Mouse (Mus musculus): Measurements from ENCODE around the gene Hmga1. TPM values are rescaled to one million over a fixed set of nuclear protein-coding genes. Genes with fewer than 3 reads are reported as not detected.

Hmga1 gene
- polyA plus RNA-seq, 1 experiment from 2014 or later, result 113 TPM

DNA sequence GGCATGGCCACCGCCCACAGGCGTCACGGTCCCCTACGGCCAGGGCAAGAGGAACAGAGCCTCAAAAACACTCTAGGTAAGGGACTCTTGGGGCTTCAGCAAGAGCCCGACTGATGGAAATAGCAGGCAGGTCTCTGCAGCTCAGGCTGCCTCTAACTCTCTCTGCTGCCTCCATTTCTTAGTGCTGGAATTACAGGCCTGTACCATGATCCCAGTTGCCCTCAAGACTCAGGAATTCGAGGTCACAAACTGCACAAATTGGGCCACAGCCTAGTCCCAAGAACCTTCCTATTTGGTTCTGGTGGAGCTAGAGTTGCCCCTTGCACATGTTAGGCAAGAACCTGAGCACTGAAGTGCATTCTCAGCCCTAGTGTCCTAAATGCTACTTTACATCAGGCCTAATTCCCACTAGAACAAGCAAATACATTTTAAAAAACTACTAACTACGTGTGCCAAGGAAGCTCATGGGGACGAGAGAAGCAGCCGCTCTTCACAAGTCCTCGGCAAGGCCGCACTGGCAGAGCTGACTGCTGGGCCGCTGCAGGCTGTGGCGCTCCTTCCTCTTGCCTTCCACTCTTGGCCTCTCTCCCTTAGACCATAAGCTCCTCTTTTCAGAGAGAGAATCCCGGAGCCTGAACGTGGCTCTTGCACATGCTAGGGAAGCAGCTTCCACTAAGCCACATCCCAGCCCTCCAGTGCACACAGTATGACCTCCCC, 39.5 kb downstream of the Hmga1 start:
- Histone ChIP-seq H3K4me1 (ENCODE audit: control insufficient read depth in 2 of 2, insufficient read depth in 2 of 2, low read length in 2 of 2) (peaks cover 34 to 64% of the 10 kb centered on the region in 2 experiments), H3K27me3 (ENCODE audit: control insufficient read depth, insufficient read depth, low read length) (no peaks in the 10 kb centered on the region), H3K4me3 (ENCODE audit: control insufficient read depth in 1 of 2, insufficient read depth in 1 of 2, low read depth in 1 of 2, low read length in 2 of 2) (no peak overlapping the region), H3K36me3 (ENCODE audit: control insufficient read depth, insufficient read depth, low read length) (peaks cover 43% of the 10 kb centered on the region), H3K4me2 (ENCODE audit: low read length) (peak overlapping the region; percentile 30), H3K9me3 (ENCODE audit: control insufficient read depth, low read length) (no peaks in the 10 kb centered on the region), H3K9ac (ENCODE audit: low read length) (peak overlapping the region; percentile 55; the same call in 1 of the 2 replicates), H3K27ac (replicated peaks in 1 of 2; ENCODE audit: control insufficient read depth in 1 of 2, insufficient read depth in 1 of 2, low read depth in 2 of 2, low read length in 2 of 2) (peak overlapping the region; percentile 68 to 94)
- no peak for ATAC-seq (ENCODE audit: insufficient number of reproducible peaks, insufficient read depth, low FRiP score, low read depth)
- WGBS, result 47% methylated on average over 15 of the region's 15 CpGs

DNA sequence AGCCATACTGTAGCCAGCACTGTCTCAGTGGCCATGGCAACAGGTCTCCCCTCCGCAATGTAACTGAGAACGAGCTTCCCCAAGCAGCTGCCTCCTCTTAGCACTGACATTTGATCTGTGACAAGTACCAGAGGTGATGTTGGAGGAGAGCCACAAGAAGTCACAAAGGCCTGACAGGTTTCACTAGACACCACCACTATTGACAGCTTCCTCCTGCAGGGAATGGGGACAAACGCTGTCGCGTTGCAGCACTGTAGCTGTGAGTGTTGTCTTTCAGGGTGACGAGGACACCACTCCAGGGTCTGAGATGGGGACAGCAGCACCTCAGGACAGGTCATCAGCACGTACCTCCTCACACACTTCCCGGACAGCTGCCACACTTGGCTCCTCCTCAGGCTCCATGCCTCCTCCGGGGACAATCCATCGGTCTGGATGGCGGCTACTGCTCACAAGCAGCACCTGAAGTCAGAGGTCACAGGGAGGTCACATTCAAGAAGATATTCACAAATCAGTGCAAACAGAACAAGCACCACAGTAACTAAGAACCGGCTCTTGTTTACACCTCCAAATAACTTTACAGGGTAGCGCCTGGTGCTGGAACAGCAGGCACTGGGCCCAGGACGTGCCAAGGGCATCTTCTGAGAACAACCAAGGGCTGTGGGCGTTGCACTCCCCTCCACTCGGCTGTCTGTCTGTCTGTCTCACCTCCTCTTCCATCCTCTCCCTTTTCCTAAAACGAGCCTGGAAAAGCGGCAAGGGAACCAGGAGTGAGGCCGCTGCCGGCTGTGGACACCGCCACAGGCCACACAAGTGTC, 40.3 kb downstream of the Hmga1 start:
- Histone ChIP-seq H3K9ac (ENCODE audit: low read length) (peak overlapping the region; percentile 55), H3K4me3 (ENCODE audit: control insufficient read depth in 1 of 2, insufficient read depth in 1 of 2, low read depth in 1 of 2, low read length in 2 of 2) (no peak overlapping the region), H3K36me3 (ENCODE audit: control insufficient read depth, insufficient read depth, low read length) (peaks cover 39% of the 10 kb centered on the region), H3K4me1 (ENCODE audit: control insufficient read depth in 2 of 2, insufficient read depth in 2 of 2, low read length in 2 of 2) (peaks cover 37 to 64% of the 10 kb centered on the region in 2 experiments), H3K4me2 (ENCODE audit: low read length) (peak overlapping the region; percentile 39), H3K9me3 (ENCODE audit: control insufficient read depth, low read length) (no peaks in the 10 kb centered on the region), H3K27ac (replicated peaks in 1 of 2; ENCODE audit: control insufficient read depth in 1 of 2, insufficient read depth in 1 of 2, low read depth in 2 of 2, low read length in 2 of 2) (peak overlapping the region; percentile 84 to 94), H3K27me3 (ENCODE audit: control insufficient read depth, insufficient read depth, low read length) (no peaks in the 10 kb centered on the region)
- ATAC-seq (ENCODE audit: insufficient number of reproducible peaks, insufficient read depth, low FRiP score, low read depth), result peak; percentile 74
- 37% methylated on average over 21 of the region's 21 CpGs for WGBS

DNA sequence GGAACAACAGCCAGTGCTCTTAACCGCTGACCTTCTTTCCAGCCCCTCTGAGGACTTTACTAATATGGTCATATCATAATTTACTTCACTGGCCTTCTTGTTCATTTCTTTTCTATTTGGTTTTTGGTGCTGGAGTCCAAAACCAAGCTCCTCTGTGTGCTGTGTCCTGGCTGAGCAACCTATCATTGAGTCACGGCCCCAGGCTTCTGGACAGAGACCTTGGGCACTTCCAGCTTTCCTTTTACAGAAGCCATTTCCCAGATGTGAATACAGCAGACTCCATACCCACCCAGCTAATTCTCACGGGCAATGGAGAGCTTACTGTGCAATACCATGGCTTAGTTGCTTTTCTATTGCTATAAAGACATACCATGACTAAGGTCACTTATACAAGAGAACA, 44.0 kb downstream of the Hmga1 start:
- H3K9ac ChIP-seq (ENCODE audit: low read length), result no peak overlapping the region
- 82% methylated on average over 3 of the region's 3 CpGs for WGBS
- H3K36me3 ChIP-seq (ENCODE audit: control insufficient read depth, insufficient read depth, low read length), result peaks cover 14% of the 10 kb centered on the region
- H3K9me3 ChIP-seq (ENCODE audit: control insufficient read depth, low read length), result no peaks in the 10 kb centered on the region
- no peak for ATAC-seq (ENCODE audit: insufficient number of reproducible peaks, insufficient read depth, low FRiP score, low read depth)
- H3K4me2 ChIP-seq (ENCODE audit: low read length), result no peak overlapping the region
- H3K4me1 ChIP-seq (ENCODE audit: control insufficient read depth in 2 of 2, insufficient read depth in 2 of 2, low read length in 2 of 2), result peaks cover 56 to 84% of the 10 kb centered on the region in 2 experiments
- H3K27ac ChIP-seq (replicated peaks in 1 of 2; ENCODE audit: control insufficient read depth in 1 of 2, insufficient read depth in 1 of 2, low read depth in 2 of 2, low read length in 2 of 2), result no peak overlapping the region
- H3K27me3 ChIP-seq (ENCODE audit: control insufficient read depth, insufficient read depth, low read length), result no peaks in the 10 kb centered on the region
- H3K4me3 ChIP-seq (ENCODE audit: control insufficient read depth in 1 of 2, insufficient read depth in 1 of 2, low read depth in 1 of 2, low read length in 2 of 2), result no peak overlapping the region

- Histone ChIP-seq H3K36me3 (ENCODE audit: control insufficient read depth, insufficient read depth, low read length) (peaks cover 8% of the 10 kb centered on the region), H3K9me3 (ENCODE audit: control insufficient read depth, low read length) (no peaks in the 10 kb centered on the region), H3K27me3 (ENCODE audit: control insufficient read depth, insufficient read depth, low read length) (no peaks in the 10 kb centered on the region), H3K9ac (ENCODE audit: low read length) (0 out of 2 replicates have a peak overlapping the region, but pooled peaks have one; percentile 16), H3K4me1 (ENCODE audit: control insufficient read depth in 2 of 2, insufficient read depth in 2 of 2, low read length in 2 of 2) (peaks cover 54 to 84% of the 10 kb centered on the region in 2 experiments), H3K27ac (replicated peaks in 1 of 2; ENCODE audit: control insufficient read depth in 1 of 2, insufficient read depth in 1 of 2, low read depth in 2 of 2, low read length in 2 of 2) (no peak overlapping the region), H3K4me3 (ENCODE audit: control insufficient read depth in 1 of 2, insufficient read depth in 1 of 2, low read depth in 1 of 2, low read length in 2 of 2) (no peak overlapping the region), H3K4me2 (ENCODE audit: low read length) (no peak overlapping the region)
- ATAC-seq (ENCODE audit: insufficient number of reproducible peaks, insufficient read depth, low FRiP score, low read depth), result no peak
- WGBS, result 68% methylated on average over 5 of the region's 5 CpGs
These were observed 44.6 kb downstream of the Hmga1 start for GRCm38 (mm10) chr17:27600869-27601268.

DNA sequence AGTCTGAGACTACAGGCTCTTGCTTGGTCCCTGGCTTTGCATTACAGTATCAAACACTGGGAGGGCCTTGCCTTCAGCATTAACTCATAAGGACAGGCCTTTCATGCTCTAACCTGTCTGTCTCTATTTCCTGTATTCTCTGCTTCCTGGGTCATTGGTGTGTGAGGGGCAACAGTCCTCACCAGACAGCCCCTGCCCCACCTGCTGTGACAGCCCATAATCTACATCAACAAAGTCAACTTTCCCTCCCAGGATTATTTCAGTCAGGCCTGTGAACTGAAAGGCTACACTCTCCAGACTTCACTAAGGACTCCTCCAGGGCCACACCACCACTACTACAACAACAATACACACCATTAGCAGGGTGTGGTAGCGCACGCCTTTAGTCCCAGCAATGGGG, 46.7 kb downstream of the Hmga1 start:
- Histone ChIP-seq H3K4me1 (ENCODE audit: control insufficient read depth in 2 of 2, insufficient read depth in 2 of 2, low read length in 2 of 2) (peaks cover 46 to 76% of the 10 kb centered on the region in 2 experiments), H3K9ac (ENCODE audit: low read length) (peak overlapping the region; percentile 64), H3K36me3 (ENCODE audit: control insufficient read depth, insufficient read depth, low read length) (no peaks in the 10 kb centered on the region), H3K9me3 (ENCODE audit: control insufficient read depth, low read length) (no peaks in the 10 kb centered on the region), H3K27me3 (ENCODE audit: control insufficient read depth, insufficient read depth, low read length) (no peaks in the 10 kb centered on the region), H3K4me3 (ENCODE audit: control insufficient read depth in 1 of 2, insufficient read depth in 1 of 2, low read depth in 1 of 2, low read length in 2 of 2) (no peak overlapping the region), H3K4me2 (ENCODE audit: low read length) (peak overlapping the region; percentile 55), H3K27ac (replicated peaks in 1 of 2; ENCODE audit: control insufficient read depth in 1 of 2, insufficient read depth in 1 of 2, low read depth in 2 of 2, low read length in 2 of 2) (peak overlapping the region; percentile 78 to 94)
- WGBS, result 76% methylated on average over 2 of the region's 2 CpGs
- no peak for ATAC-seq (ENCODE audit: insufficient number of reproducible peaks, insufficient read depth, low FRiP score, low read depth)

- H3K4me1 ChIP-seq (ENCODE audit: control insufficient read depth in 2 of 2, insufficient read depth in 2 of 2, low read length in 2 of 2), result peaks cover 42 to 72% of the 10 kb centered on the region in 2 experiments
- peak overlapping the region; percentile 55 for H3K4me2 ChIP-seq (ENCODE audit: low read length)
- 29% methylated on average over 21 of the region's 21 CpGs for WGBS
- no peaks in the 10 kb centered on the region for H3K36me3 ChIP-seq (ENCODE audit: control insufficient read depth, insufficient read depth, low read length)
- peak; percentile 77; the same call in 1 of the 2 replicates for ATAC-seq (ENCODE audit: insufficient number of reproducible peaks, insufficient read depth, low FRiP score, low read depth)
- no peaks in the 10 kb centered on the region for H3K9me3 ChIP-seq (ENCODE audit: control insufficient read depth, low read length)
- no peaks in the 10 kb centered on the region for H3K27me3 ChIP-seq (ENCODE audit: control insufficient read depth, insufficient read depth, low read length)
- no peak overlapping the region for H3K4me3 ChIP-seq (ENCODE audit: control insufficient read depth in 1 of 2, insufficient read depth in 1 of 2, low read depth in 1 of 2, low read length in 2 of 2)
- peak overlapping the region; percentile 64 for H3K9ac ChIP-seq (ENCODE audit: low read length)
- peak overlapping the region; percentile 78 to 94 for H3K27ac ChIP-seq (replicated peaks in 1 of 2; ENCODE audit: control insufficient read depth in 1 of 2, insufficient read depth in 1 of 2, low read depth in 2 of 2, low read length in 2 of 2)
These were observed 47.4 kb downstream of the Hmga1 start for GRCm38 (mm10) chr17:27603522-27604234.

DNA sequence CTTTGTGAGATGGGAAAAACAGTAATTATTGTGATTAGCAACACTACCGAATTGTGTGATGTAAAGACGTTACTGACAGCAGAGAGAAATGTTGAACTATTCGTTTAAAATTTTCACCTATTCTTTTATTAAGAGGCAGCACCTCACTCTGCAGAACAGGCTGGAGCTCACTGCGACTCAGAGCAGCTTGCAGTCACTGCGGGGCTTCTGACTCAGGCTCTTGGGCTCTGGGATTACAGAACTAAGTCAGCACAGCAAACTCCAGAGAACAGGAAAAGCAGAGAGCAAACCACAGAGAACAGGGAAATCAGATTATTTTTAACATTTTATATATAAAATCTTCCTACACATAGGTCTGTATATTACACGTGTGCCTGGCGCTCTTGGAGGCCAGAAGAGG, 53.3 kb downstream of the Hmga1 start:
- Histone ChIP-seq H3K4me1 (ENCODE audit: control insufficient read depth in 2 of 2, insufficient read depth in 2 of 2, low read length in 2 of 2) (peaks cover 31 to 66% of the 10 kb centered on the region in 2 experiments), H3K27me3 (ENCODE audit: control insufficient read depth, insufficient read depth, low read length) (no peaks in the 10 kb centered on the region), H3K9ac (ENCODE audit: low read length) (no peak overlapping the region), H3K27ac (replicated peaks in 1 of 2; ENCODE audit: control insufficient read depth in 1 of 2, insufficient read depth in 1 of 2, low read depth in 2 of 2, low read length in 2 of 2) (no peak overlapping the region), H3K4me2 (ENCODE audit: low read length) (no peak overlapping the region), H3K36me3 (ENCODE audit: control insufficient read depth, insufficient read depth, low read length) (peaks cover 17% of the 10 kb centered on the region; the same call in 1 of the 2 replicates), H3K9me3 (ENCODE audit: control insufficient read depth, low read length) (no peaks in the 10 kb centered on the region), H3K4me3 (ENCODE audit: control insufficient read depth in 1 of 2, insufficient read depth in 1 of 2, low read depth in 1 of 2, low read length in 2 of 2) (no peak overlapping the region)
- no peak for ATAC-seq (ENCODE audit: insufficient number of reproducible peaks, insufficient read depth, low FRiP score, low read depth)
- 87% methylated on average over 7 of the region's 7 CpGs for WGBS

All from heart, embryonic 14.5 days (tissue).